Mouse (Mus musculus) right cerebral cortex, adult 2 months (tissue): ENCODE data around the gene Rpl31.
A peak's percentile ranks its signal among the peaks of the same experiment; 100 is the strongest.

Experiments
- DNase-seq, 2 experiments: peaks; one replicate each; pipeline ENCODE4 v3.0.0; 2021 to 2022; ENCODE audit warnings: low spot score in 2 of 2

The Rpl31 gene

DNA sequence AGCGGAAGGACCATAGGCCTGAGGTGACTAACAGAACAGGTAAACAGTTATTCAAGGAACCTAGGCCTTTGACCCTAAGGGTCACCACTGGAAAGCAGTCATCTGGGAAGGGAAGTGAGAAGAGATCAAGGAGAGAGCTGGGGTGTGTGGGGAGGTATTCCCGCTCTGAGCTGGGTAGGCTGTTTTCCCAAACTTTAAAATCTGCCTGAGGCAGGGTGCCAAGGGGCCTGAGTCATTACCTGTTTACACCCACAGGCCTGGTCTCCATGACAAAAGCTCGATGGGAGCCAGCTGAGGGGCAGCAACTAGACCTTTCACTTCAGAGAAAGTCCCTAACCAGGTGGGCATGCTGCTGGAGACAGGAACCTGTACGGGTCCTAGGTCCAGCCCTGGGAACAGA is 31.6 kb downstream of the Rpl31 start:
- peak; percentile 19 to 23 for DNase-seq

DNA sequence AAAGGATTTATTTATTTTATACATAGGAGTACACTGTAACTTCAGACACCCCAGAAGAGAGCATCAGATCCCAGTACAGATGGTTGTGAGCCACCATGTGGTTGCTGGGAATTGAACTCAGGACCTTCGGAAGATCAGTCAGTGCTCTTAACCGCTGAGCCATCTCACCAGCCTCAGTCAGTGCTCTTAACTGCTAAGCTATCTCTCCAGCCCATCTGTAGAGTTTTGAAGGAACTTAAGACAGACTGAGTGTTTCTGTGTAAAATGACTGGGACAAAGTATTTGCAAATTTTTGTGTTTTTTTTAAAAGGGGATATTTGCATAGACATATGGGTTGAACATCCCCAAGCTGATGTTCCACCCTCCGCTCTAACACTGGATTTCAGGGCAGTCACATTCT is 32.5 kb downstream of the Rpl31 start:
- DNase-seq: no peak

DNA sequence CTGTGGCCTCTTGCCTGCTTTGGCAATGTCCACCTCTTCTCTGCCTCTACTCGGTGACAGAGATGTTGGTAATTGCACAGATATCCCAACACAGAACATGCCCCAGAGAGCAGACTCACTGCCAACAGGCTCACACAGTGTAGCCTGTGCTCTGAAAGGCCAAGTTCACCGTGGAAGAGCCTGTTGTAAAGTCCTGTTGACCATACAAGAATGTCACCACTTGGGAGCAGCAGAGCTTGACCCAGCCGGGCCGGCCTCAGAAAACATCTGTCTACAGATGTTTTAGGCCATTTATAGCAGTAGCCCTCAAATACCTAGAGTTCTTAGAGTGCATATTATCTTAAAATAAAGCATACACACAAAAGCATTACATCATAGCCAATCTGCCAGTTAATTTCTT is 39.5 kb downstream of the Rpl31 start:
- DNase-seq: no peak

DNA sequence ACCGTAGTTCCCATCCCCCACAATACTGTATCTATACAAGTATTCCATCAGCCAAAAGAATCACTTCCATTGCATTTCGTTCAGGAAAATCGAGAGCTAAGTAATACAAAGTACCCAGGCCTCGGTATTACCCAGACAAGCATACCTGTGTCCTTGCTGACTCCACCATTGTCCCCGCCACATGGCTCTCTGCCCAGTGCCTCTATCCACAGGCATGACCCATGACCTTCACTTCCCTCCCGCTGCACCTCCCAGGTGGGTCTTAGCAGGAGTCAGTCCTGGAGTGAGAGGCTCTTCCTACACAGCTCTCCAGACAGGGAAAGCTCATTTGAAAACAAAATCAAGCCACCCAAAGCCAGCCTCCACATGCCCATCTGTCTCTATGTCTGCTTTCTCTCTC is 40.5 kb downstream of the Rpl31 start:
- DNase-seq: no peak

DNA sequence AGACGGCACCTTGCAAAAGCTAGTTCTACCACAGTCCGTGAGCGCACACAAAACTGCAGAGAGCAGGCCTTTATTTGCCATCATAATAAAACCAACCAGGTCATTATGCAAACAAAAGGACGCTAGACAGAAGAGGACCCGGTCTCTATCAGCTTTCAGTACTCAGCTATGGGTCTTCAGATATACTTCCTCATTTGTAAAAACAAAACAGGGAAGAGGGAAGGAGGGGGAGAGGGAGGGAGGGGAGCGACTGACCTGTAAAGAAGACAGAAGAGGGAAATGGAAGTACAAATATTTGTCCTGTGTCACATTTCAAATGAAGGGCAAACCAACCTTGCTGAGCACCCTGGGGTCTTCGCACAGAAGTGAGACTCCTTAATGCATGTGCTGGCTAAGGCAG is 41.0 kb downstream of the Rpl31 start:
- no peak for DNase-seq

DNA sequence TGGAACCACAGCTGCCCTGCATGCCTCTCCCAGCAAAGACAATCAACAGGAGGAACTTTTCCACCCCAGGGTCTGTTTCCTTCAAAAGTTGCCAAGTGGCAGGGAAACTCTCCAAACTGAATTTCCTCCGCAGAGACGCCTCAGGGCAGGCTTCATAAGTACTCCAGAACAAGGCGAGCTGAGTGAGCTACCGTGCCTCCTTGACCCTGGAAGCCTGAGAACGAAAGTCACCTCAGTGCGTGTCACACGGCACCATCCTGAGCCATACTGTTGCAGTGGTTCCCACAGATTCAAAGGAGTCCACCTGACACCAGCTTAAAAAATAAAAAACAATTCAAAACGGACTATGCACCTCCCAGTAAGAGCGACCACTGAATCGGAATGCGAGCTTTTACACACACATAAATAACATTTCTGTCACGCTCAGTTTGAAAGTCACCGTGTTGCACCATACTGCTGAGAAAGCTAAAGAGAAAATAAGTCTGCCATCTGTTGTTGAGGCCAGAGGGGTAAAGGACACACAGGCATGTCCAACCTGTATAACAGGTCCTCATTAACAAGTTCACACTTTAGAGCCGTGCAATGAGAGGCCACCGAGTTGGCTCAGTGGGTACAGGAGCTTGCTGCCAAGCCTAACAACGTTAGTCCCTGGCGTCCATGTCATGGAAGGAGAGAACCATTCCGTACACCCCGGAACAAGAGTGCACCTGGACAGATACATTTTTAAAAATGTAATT is 42.6 kb downstream of the Rpl31 start:
- DNase-seq: no peak

DNA sequence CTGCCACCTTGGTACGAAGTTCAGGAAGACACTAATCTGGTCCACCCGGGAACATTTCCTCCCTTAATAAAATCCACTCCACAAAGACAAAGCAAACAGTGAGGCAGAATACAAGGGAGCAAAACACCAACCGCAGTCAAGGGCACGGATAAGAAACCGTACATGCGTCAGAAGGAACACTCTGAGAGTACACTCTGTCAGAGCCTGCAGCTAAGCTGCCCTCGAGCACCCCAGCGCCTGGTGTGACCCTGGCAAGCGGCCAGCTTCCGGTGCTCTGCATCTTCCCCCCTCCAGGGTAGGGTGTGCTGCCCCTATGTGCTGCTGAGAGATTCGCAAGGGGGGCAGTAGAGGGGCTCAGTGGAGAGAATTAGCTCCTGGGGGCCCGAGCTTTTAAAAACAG is 50.2 kb downstream of the Rpl31 start:
- DNase-seq: no peak

DNA sequence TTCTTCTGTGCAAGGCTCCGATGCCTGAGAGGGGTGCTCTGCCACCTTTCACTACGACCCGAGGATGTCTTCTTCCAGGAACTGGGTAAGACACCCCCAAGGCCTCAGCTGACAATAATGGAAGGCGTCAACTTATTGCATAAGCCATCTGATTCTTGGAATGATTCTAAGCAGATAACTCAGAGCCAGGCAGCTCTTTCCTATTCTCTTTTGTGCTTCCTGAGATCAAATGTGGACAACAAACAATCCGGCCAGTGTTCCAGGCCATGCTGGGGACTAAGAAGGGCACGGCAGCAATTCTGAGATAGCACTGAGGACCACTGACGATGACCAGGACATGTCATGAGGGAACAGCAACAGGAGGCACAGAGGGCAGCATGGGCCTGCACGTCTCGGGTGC is 51.2 kb downstream of the Rpl31 start:
- DNase-seq: no peak

DNA sequence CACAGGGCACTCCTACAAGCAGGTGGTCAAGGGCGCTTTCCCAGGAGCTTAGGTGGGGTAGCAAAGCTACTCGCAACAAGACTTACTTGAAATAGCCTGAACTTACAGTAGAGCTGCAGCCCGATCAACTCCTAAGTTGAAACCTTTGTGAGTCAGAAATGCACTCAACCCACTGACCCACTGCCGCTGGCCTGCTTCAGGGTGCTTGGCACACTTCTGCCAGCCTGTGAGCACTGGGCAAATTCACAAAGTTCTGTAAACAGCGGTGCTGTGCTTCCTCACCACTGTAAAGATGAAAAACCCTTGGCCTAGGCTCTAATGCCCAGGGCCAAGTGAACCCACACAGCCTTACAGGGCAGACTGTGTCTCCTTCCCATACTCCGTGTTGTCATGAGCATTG is 53.3 kb downstream of the Rpl31 start:
- no peak for DNase-seq
